Mouse (Mus musculus): ENCODE data around the gene Ripk1.
A peak's percentile ranks its signal among the peaks of the same experiment; 100 is the strongest.

Gene Ripk1

DNA sequence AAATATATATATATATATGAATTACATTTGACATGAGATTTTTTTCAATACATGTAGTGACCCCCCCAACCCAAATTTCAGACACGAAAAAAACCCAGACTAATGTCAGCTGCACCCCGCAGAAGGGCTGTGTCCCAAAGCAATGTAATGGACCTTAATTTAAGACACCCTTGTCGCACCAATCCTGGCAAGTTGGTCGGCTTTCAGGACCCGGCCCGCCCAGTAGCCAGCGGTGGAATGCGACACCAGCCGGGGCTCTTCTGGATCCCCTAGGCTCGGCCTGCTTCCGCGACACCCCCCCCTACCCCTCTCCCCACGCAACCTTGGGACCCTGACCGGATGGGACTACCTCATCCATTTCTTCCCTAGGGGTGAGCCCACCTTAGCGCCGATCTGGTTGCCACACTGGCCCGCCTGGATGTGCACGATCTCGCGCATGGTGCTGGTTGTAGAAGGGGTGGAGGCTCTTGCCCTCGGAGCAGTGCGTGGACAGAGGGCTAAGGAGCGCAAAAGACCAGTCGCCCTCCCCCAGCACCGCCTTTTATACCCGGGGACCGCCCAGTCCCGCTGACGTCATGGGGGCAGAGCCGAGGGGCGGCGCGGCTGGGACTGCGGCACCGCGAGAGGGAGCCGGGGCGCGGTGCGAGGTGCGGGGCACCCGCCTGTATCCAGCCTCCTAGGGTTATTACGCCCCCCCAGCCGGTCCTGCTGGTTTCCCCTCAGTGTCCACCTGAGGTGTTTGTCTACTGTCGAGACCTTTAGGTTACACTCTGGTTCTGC is 75.5 kb downstream of the Ripk1 start, which contains the start of gene Tubb2a:
Gene Tubb2a (minus strand): TSS at position 516 of the 780 bp plus-strand sequence.
- peak; percentile 88 for DNase-seq (ENCODE audit: low spot score)

DNA sequence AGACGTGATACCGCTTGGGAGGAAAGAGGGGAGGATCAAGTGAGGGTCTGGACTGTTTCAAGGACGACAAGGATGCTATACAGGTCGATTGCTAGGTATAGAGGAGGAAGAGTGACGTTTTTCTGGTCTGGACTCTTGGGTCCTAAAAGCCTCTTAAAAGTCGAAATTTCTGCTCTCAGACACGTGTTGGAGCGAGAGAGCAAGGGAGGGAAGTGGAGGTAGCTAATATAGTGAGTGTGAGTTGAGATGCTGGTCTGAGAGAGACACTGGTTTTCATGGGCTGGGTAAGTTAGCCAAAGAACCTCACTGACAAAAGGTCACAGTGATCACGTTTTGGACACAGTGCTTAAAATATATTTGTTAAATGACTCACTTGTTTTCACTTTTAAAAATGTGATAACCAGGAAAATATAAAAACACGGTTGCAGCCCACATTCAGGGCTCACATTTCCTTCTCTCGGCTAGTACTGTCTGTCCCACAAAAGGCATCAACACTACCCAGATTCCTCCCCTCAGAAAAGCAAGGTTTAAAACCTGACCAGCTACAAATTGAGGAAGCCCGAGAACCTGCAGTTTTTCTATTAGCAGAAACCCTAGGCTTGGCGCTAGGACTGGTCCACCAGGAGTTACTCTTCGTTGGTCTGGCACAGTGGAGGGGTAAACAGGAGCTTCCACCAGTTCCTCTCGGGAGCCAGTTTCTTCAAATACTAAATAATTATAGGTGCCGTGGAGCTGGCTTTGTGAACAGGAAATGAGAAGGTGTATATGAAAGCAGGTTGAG is 76.5 kb downstream of the Ripk1 start:
- no peak for DNase-seq (ENCODE audit: low spot score)

DNA sequence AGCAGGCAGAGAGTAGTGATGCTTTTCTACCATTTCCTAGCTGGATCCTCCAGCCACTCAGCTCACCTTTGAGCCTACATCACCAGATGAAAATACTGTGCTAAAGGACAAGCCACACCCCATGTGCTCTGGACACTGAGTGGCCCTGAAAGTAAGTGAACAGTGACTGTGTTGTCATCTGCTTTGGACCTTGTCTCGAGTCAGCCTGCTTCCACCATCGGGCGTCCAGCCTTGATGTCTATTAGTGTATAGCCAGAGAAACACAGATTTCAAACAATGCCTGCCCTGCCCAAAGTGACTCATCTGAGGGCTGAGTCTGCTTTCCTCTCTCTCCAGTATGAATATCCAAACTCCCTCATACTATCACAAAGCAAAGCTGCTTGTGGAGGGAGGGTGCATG is 77.6 kb downstream of the Ripk1 start:
- no peak for DNase-seq (ENCODE audit: low spot score)

- no peak for DNase-seq (ENCODE audit: low spot score)
These were observed 79.8 kb downstream of the Ripk1 start for GRCm38 (mm10) chr13:34081926-34082325.

DNA sequence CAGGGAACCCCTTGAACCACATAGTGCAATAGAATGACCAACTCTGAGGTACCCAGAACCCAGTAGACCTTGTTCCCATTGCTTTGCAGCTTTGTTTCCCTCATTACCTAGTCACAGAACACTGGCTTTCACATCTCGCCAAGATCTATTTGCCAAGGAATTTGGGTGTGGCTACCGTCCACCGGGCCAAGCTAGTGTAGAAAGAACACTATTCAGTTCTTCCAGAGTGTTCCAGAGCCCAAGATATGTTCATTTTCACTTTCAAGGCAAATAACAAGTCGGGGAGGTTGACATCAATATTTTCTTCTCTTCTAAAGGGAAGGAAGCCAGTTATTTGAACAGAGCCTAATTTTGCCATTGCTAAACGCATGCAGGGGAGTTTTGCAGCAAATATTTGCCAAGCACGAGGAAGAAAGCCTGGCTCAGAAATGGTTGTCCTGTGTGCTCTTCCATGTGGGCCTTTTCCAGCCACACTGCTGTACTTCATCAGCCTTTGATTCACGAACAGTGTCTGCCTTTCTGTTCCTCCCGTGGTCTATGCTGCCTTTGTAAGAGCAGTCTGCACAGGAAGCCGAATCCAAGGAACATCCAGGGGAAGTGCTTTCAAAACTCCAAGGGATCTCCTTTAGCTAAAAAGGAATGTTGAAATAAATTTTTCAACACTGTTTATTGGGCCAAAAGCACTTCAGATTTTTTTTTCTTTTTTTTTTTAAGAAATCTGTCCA is 82.0 kb downstream of the Ripk1 start:
- DNase-seq (ENCODE audit: low spot score): no peak
